Mouse (Mus musculus): ENCODE results near the gene Ppp1r9a. TPM values are rescaled to one million over a fixed set of nuclear protein-coding genes. Genes with fewer than 3 reads are reported as not detected.

Gene Ppp1r9a
- total and polyA plus RNA-seq, 3 experiments = 0.03 TPM; not detected in 2

GRCm38 (mm10) chr6:5108494-5108893 is 205.8 kb downstream of the Ppp1r9a start:
- Histone ChIP-seq H3K4me3 (ENCODE audit: control insufficient read depth in 1 of 2, insufficient read depth in 1 of 2, low read depth in 2 of 2, low read length in 2 of 2) (no peak overlapping the region), H3K4me1 (ENCODE audit: control insufficient read depth in 1 of 2, insufficient read depth in 2 of 2, low read length in 2 of 2) (no peaks in the 10 kb centered on the region), H3K36me3 (ENCODE audit: control insufficient read depth in 1 of 2, insufficient read depth in 2 of 2, low read length in 2 of 2) (no peaks in the 10 kb centered on the region; a peak in 1 of 4 replicates), H3K79me2 (ENCODE audit: control insufficient read depth, insufficient read depth, low read length, poor library complexity) (no peaks in the 10 kb centered on the region), H3K9ac (ENCODE audit: control insufficient read depth, low read depth, low read length, poor library complexity, severe bottlenecking) (no peak overlapping the region), H3K27me3 (ENCODE audit: control insufficient read depth in 1 of 2, insufficient read depth in 2 of 2, low read length in 2 of 2) (peaks cover 0 to 6% of the 10 kb centered on the region in 2 experiments), H3K27ac (ENCODE audit: control insufficient read depth, low read depth, low read length) (no peak overlapping the region), H3K9me3 (replicated peaks; ENCODE audit: insufficient read depth, low read length) (no peaks in the 10 kb centered on the region)
- TF ChIP-seq KAT2A (conservative IDR thresholded peaks at IDR 0.05; ENCODE audit: low read depth, low read length) (no peak), ZC3H11A (IDR thresholded peaks at IDR 0.05; ENCODE audit: low read depth, low read length) (no peak), MAX (IDR thresholded peaks at IDR 0.05; ENCODE audit: low read length) (no peak), POLR2AphosphoS2 (IDR thresholded peaks at IDR 0.05; ENCODE audit: low read length) (no peak), USF2 (IDR thresholded peaks at IDR 0.05; ENCODE audit: borderline replicate concordance in 1 of 2, insufficient read depth in 1 of 2, low read depth in 1 of 2, low read length in 2 of 2) (no peak), SMC3 (IDR thresholded peaks at IDR 0.05; ENCODE audit: low read depth, low read length) (no peak), MAFK (IDR thresholded peaks at IDR 0.05; ENCODE audit: borderline replicate concordance, low read depth, low read length) (no peak), RCOR1 (IDR thresholded peaks at IDR 0.05; ENCODE audit: low read depth, low read length) (no peak), ZMIZ1 (IDR thresholded peaks at IDR 0.05; ENCODE audit: low read depth, low read length) (no peak), SIN3A (IDR thresholded peaks at IDR 0.05; ENCODE audit: low read length) (no peak), USF1 (IDR thresholded peaks at IDR 0.05; ENCODE audit: low read depth, low read length) (no peak), HCFC1 (IDR thresholded peaks at IDR 0.05; ENCODE audit: low read depth, low read length) (no peak), ELF1 (IDR thresholded peaks at IDR 0.05; ENCODE audit: low read depth, low read length) (no peak), EP300 (IDR thresholded peaks at IDR 0.05; ENCODE audit: low read depth in 1 of 2, low read length in 2 of 2) (no peak), JUND (IDR thresholded peaks at IDR 0.05; ENCODE audit: low read depth, low read length) (no peak)
- no peak for DNase-seq (ENCODE audit: low read depth, low spot score)

- Histone ChIP-seq H3K27ac (ENCODE audit: control insufficient read depth, low read depth, low read length) (no peak overlapping the region), H3K9me3 (replicated peaks; ENCODE audit: insufficient read depth, low read length) (no peaks in the 10 kb centered on the region), H3K79me2 (ENCODE audit: control insufficient read depth, insufficient read depth, low read length, poor library complexity) (no peaks in the 10 kb centered on the region), H3K9ac (ENCODE audit: control insufficient read depth, low read depth, low read length, poor library complexity, severe bottlenecking) (no peak overlapping the region), H3K27me3 (ENCODE audit: control insufficient read depth in 1 of 2, insufficient read depth in 2 of 2, low read length in 2 of 2) (peaks cover 2 to 4% of the 10 kb centered on the region in 2 experiments; a peak in 3 of 4 replicates), H3K4me1 (ENCODE audit: control insufficient read depth in 1 of 2, insufficient read depth in 2 of 2, low read length in 2 of 2) (no peaks in the 10 kb centered on the region), H3K4me3 (ENCODE audit: control insufficient read depth in 1 of 2, insufficient read depth in 1 of 2, low read depth in 2 of 2, low read length in 2 of 2) (no peak overlapping the region), H3K36me3 (ENCODE audit: control insufficient read depth in 1 of 2, insufficient read depth in 2 of 2, low read length in 2 of 2) (no peaks in the 10 kb centered on the region; a peak in 1 of 4 replicates)
- TF ChIP-seq ZC3H11A (IDR thresholded peaks at IDR 0.05; ENCODE audit: low read depth, low read length) (peak; percentile 61), RAD21 (IDR thresholded peaks at IDR 0.05; ENCODE audit: low read depth, low read length) (peak; percentile 89), MXI1 (IDR thresholded peaks at IDR 0.05; ENCODE audit: low read depth, low read length) (no peak), SMC3 (IDR thresholded peaks at IDR 0.05; ENCODE audit: low read depth, low read length) (peak; percentile 84), CTCF (IDR thresholded peaks at IDR 0.05 in 2 of 3, conservative IDR thresholded peaks at IDR 0.05 in 1 of 3; ENCODE audit: control insufficient read depth in 1 of 3, insufficient read depth in 1 of 3, low read depth in 2 of 3, low read length in 3 of 3, poor library complexity in 1 of 3, severe bottlenecking in 1 of 3) (peak; percentile 88 to 93 (median 92)), GABPA (IDR thresholded peaks at IDR 0.05; ENCODE audit: low read depth, low read length) (no peak)
- peak; percentile 79 for DNase-seq (ENCODE audit: low read depth, low spot score)
Measured at GRCm38 (mm10) chr6:5109925-5110714, 207.4 kb downstream of the Ppp1r9a start.
